Mouse (Mus musculus): Measurements from ENCODE around the gene S100a6.

- TF ChIP-seq POLR2A (IDR thresholded peaks at IDR 0.05; ENCODE audit: low read depth, low read length) (no peak), CTCF (IDR thresholded peaks at IDR 0.05; ENCODE audit: extremely low read depth, insufficient read depth, insufficient read length, insufficient replicate concordance) (no peak)
Measured at GRCm38 (mm10) chr3:90625496-90625895, 12.8 kb downstream of the S100a6 start.

Data from spleen, adult 2 months (tissue).